Mouse (Mus musculus) bone marrow macrophage, adult 2 months (primary cell): ENCODE results near the gene Pip5kl1. TPM values are rescaled to one million over a fixed set of nuclear protein-coding genes. Genes with fewer than 3 reads are reported as not detected.

Experiments used
- H3K27ac ChIP-seq: 2 replicates; pipeline ENCODE4 v1.5.1; 2012; ENCODE audit warnings: low read depth, low read length; ENCODE audit not compliant: insufficient read depth
- H3K4me1 ChIP-seq: 2 replicates; pipeline ENCODE4 v1.6.1; 2012; ENCODE audit warnings: low read length; ENCODE audit not compliant: control insufficient read depth, insufficient read depth
- H3K4me3 ChIP-seq: 2 replicates; pipeline ENCODE4 v1.5.1; 2012; ENCODE audit warnings: mild to moderate bottlenecking, low read length, moderate library complexity; ENCODE audit not compliant: insufficient read depth
- CTCF ChIP-seq: IDR thresholded peaks from 2 replicates; pipeline ENCODE4 v1.5.1; 2012; ENCODE audit warnings: low read depth, mild to moderate bottlenecking, low read length, moderate library complexity
- POLR2A ChIP-seq: IDR thresholded peaks from 2 replicates; pipeline ENCODE4 v1.6.1; 2012; ENCODE audit warnings: mild to moderate bottlenecking, low read depth, low read length, borderline replicate concordance
- polyA plus RNA-seq: library from polyadenylated mRNA; stranded (reverse); fragments of >200 nt; gene quantifications from 2 replicates; pipeline ENCODE4 v1.2.4, GENCODE M21; 2012; ENCODE audit not compliant: missing spikeins, insufficient read depth, insufficient read length

The Pip5kl1 gene
- not detected in 2 replicates for polyA plus RNA-seq

- Histone ChIP-seq H3K27ac (no peak within 1 kb of the TSS), H3K4me3 (no peak within 1 kb of the TSS), H3K4me1 (peaks cover 17% of the 10 kb centered on the region)
- no peak for TF ChIP-seq POLR2A
- no peak for TF ChIP-seq CTCF
These were observed at the start of gene Pip5kl1 for GRCm38 (mm10) chr2:32574497-32574896. Pip5kl1 (plus strand) TSS chr2:32574797.

- H3K4me3 ChIP-seq: no peak overlapping the region
- TF ChIP-seq POLR2A (no peak), CTCF (no peak)
- no peaks in the 10 kb centered on the region; the same call in 1 of the 2 replicates for H3K4me1 ChIP-seq
- no peak overlapping the region for H3K27ac ChIP-seq
These were observed 48.8 kb upstream of the Pip5kl1 start for GRCm38 (mm10) chr2:32525816-32526215.

- H3K4me3 ChIP-seq: no peak overlapping the region
- H3K4me1 ChIP-seq: no peaks in the 10 kb centered on the region; the same call in 1 of the 2 replicates
- no peak overlapping the region for H3K27ac ChIP-seq
- TF ChIP-seq POLR2A: no peak
- no peak for TF ChIP-seq CTCF
These were observed 47.1 kb upstream of the Pip5kl1 start for GRCm38 (mm10) chr2:32527468-32527966.

GRCm38 (mm10) chr2:32528326-32528725, 46.3 kb upstream of the Pip5kl1 start:
- TF ChIP-seq POLR2A: no peak
- no peak for TF ChIP-seq CTCF
- Histone ChIP-seq H3K4me3 (no peak overlapping the region), H3K4me1 (no peaks in the 10 kb centered on the region; the same call in 1 of the 2 replicates), H3K27ac (no peak overlapping the region)

- Histone ChIP-seq H3K27ac (no peak overlapping the region), H3K4me1 (peaks cover 9% of the 10 kb centered on the region), H3K4me3 (no peak overlapping the region)
- TF ChIP-seq CTCF (no peak), POLR2A (no peak)
These were observed 44.1 kb upstream of the Pip5kl1 start for GRCm38 (mm10) chr2:32530479-32530878.

GRCm38 (mm10) chr2:32533163-32533562, 41.4 kb upstream of the Pip5kl1 start:
- no peak for TF ChIP-seq CTCF
- TF ChIP-seq POLR2A: no peak
- Histone ChIP-seq H3K4me1 (peaks cover 22% of the 10 kb centered on the region), H3K27ac (no peak overlapping the region), H3K4me3 (no peak overlapping the region)

GRCm38 (mm10) chr2:32534061-32534732, 40.4 kb upstream of the Pip5kl1 start:
- Histone ChIP-seq H3K4me3 (peak overlapping the region; percentile 68), H3K27ac (peak overlapping the region; percentile 81), H3K4me1 (peaks cover 22% of the 10 kb centered on the region)
- TF ChIP-seq CTCF (no peak), POLR2A (0 out of 2 replicates have a peak, but pooled peaks have one; percentile 31)

GRCm38 (mm10) chr2:32534733-32535471, 39.7 kb upstream of the Pip5kl1 start, which contains the start of gene Fam102a:
Fam102a (plus strand) TSS chr2:32535332.
- H3K4me1 ChIP-seq: peaks cover 22% of the 10 kb centered on the region
- TF ChIP-seq POLR2A (no peak), CTCF (no peak)
- peak within 1 kb of the TSS; percentile 89 for H3K4me3 ChIP-seq
- H3K27ac ChIP-seq: peak within 1 kb of the TSS; percentile 81

GRCm38 (mm10) chr2:32535501-32535991, 39.1 kb upstream of the Pip5kl1 start:
- H3K4me3 ChIP-seq: peak overlapping the region; percentile 89
- no peak overlapping the region for H3K27ac ChIP-seq
- no peak for TF ChIP-seq POLR2A
- no peak for TF ChIP-seq CTCF
- H3K4me1 ChIP-seq: peaks cover 22% of the 10 kb centered on the region
